Mouse (Mus musculus) adrenal gland, postnatal 36 days (tissue): ENCODE results near the gene Prlhr. TPM values are rescaled to one million over a fixed set of nuclear protein-coding genes. Genes with fewer than 3 reads are reported as not detected.

Experiments
- DNase-seq, 2 experiments: peaks; one replicate each; pipeline ENCODE4 v3.0.0; 2021; ENCODE audit warnings: mixed read lengths in 1 of 2
- long read RNA-seq, 2 experiments: library from polyadenylated mRNA; stranded (forward); transcript quantifications; one replicate each; pipeline ENCODE4 v2.0.0; 2021; ENCODE audit warnings: borderline sequencing depth in 2 of 2
- total RNA-seq, 2 experiments: library from RNA; stranded (reverse); gene quantifications; 2 replicates each; pipeline ENCODE4 v1.2.3; 2021

The Prlhr gene
- total RNA-seq: under 1 TPM; 0.23 to 0.50 TPM
- long read RNA-seq, experiment 1: 0 reads
- long read RNA-seq, experiment 2: 0 reads

GRCm38 (mm10) chr19:60468254-60468762 lies at the start of gene Prlhr:
TSS of gene Prlhr (minus strand) at chr19:60468304.
- DNase-seq: no peak

GRCm38 (mm10) chr19:60515064-60515463 lies 47.0 kb upstream of the Prlhr start:
- DNase-seq: no peak

GRCm38 (mm10) chr19:60513431-60513830 lies 45.3 kb upstream of the Prlhr start:
- peak in 1 of 2 experiments; percentile 52 for DNase-seq

GRCm38 (mm10) chr19:60500209-60500608 lies 32.1 kb upstream of the Prlhr start:
- no peak for DNase-seq

DNA sequence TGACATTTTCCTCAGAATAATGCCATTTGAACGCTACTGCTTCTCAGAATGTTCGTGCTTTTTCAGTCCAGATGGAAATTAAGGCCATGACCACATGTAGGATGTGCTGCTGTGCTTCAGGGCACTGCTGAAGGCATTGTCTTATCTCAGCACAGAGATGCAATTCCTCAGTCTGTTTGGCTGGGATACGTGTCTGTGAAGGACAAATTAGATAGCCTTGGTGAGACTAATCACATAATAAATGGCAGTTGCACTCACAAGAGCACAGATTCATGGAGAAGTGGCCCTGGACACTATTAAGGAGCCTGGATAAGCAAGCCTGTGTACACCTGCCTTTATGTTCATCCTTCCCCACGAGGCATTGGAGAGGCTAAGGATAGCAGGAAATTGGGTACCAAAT lies 29.1 kb upstream of the Prlhr start:
- no peak for DNase-seq

GRCm38 (mm10) chr19:60495772-60496171 lies 27.7 kb upstream of the Prlhr start:
- no peak for DNase-seq

- peak; percentile 45 to 73 for DNase-seq
Observed at GRCm38 (mm10) chr19:60489566-60489965, 21.5 kb upstream of the Prlhr start.

GRCm38 (mm10) chr19:60485261-60485660 lies 17.2 kb upstream of the Prlhr start:
- DNase-seq: no peak

GRCm38 (mm10) chr19:60478859-60479258 lies 10.8 kb upstream of the Prlhr start:
- DNase-seq: no peak

DNA sequence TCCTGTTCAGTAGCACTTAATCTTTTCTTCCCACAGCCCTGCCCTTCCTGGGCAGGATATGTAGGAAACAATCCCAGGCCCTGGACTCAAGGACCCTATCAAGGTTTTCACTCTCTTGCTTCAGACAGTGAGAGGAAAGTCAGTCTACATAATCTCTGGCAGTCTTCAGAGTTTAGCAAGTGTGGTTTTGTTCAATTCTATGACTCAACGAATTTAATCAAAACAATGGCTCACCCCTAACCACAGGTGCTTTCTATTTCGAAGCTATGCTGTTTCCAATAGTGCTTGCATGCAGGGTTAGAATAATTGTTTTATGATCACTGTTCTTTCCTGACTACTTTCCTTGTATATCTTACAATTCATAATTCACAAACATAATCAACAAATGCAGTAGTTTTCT lies 9.7 kb upstream of the Prlhr start:
- DNase-seq: no peak

DNA sequence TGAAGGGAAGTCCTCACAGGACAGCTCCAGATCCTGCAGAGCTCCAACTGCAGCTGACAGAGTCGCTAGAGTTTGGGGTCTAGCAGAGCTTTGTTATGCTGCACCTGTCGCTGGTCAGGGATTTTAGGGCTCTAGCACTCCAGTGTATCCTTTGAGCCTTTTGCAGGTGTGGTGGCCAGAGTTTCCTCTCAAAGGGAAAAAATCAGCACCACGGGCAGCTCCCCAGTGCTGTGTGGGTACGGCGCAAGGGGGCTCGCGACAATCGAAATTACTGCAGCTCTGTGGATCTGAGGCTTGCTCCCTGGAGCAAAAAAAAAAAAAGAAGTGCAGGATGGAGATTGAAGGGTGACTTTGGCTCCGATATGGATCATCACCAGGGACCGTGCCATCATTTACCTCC lies 742 bp upstream of the Prlhr start:
- peak; percentile 76 to 83 for DNase-seq

GRCm38 (mm10) chr19:60467588-60468007 lies 506 bp downstream of the Prlhr start:
- DNase-seq: no peak

- DNase-seq: peak; percentile 81 to 82
Observed at GRCm38 (mm10) chr19:60466953-60467570, 1.0 kb downstream of the Prlhr start.

- DNase-seq: no peak
Observed at GRCm38 (mm10) chr19:60465726-60466125, 2.4 kb downstream of the Prlhr start.

- DNase-seq: peak; percentile 87 to 92
Observed at GRCm38 (mm10) chr19:60463896-60464295, 4.2 kb downstream of the Prlhr start.

- DNase-seq: no peak
Observed at GRCm38 (mm10) chr19:60463440-60463839, 4.7 kb downstream of the Prlhr start.

GRCm38 (mm10) chr19:60461476-60461875 lies 6.6 kb downstream of the Prlhr start:
- DNase-seq: no peak

- no peak for DNase-seq
Observed at GRCm38 (mm10) chr19:60459680-60460079, 8.4 kb downstream of the Prlhr start.

DNA sequence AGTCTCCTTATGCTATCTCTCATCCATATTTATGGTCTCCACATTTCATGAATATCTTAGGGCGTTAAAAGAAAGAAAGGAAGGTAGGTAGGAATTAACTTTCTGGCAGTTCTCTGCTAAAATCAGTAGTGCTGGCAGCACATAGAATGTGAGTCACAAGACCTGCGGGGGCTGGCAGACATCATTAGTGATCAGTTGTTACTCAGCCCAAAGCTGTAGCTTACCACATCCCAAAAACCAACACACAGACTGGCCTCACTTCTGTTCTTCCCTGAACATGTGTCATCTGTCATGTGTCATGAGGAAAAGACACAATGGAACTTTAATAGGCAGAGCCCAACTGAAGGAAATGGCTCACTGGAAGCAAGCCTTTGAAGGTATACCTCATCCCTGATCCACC lies 9.0 kb downstream of the Prlhr start:
- no peak for DNase-seq

GRCm38 (mm10) chr19:60455791-60456190 lies 12.3 kb downstream of the Prlhr start:
- no peak for DNase-seq

- no peak for DNase-seq
Observed at GRCm38 (mm10) chr19:60440531-60440930, 27.6 kb downstream of the Prlhr start.

DNA sequence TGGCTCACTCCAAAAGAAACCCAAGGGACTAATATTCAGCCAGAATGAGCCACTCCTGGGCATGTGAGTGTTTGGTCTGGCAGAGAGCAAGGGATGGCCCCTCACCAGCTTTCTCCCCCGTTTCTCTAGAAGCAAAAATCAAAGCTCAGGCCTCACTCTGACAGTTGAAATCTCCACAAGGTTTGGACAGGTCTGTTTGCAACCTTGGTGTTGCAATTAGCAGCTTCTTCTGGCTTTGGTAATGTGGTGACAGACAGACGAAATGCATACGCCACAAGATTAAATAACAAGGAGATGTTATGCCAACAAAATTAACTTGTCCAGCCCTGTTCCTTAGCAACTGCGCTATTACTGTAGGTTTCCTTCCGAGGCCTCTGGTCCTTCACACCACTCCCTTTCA lies 28.0 kb downstream of the Prlhr start:
- peak in 1 of 2 experiments; percentile 1 for DNase-seq

GRCm38 (mm10) chr19:60437566-60438241 lies 30.4 kb downstream of the Prlhr start:
- peak; percentile 28 to 40 for DNase-seq
